Mouse (Mus musculus) neural tube, embryonic 12.5 days (tissue): ENCODE results near the gene Vmn1r5. TPM values are rescaled to one million over a fixed set of nuclear protein-coding genes. Genes with fewer than 3 reads are reported as not detected.
"Not testable (repeated sequence)": the region's sequence is repeated elsewhere in the genome, so short reads cannot be mapped to it uniquely, and the experiment has no call there.

Experiments
- ATAC-seq: fragments of 200-750 bp; cut with Nextera tagmentation; 2 replicates; pipeline ENCODE4 v1.8.0; 2017; ENCODE audit warnings: low read depth, mild to moderate bottlenecking, moderate TSS enrichment, moderate library complexity; ENCODE audit not compliant: low FRiP score
- H3K27ac ChIP-seq: fragments of 300-500 bp; sonication (generic); 2 replicates; pipeline ENCODE4 v1.5.1; 2016
- H3K27me3 ChIP-seq: fragments of 300-500 bp; sonication (generic); replicated peaks from 2 replicates; pipeline ENCODE4 v1.6.1; 2016; ENCODE audit warnings: mild to moderate bottlenecking
- H3K36me3 ChIP-seq: fragments of 300-500 bp; sonication (generic); 2 replicates; pipeline ENCODE4 v1.6.1; 2016; ENCODE audit warnings: mild to moderate bottlenecking
- H3K4me1 ChIP-seq: fragments of 300-500 bp; sonication (generic); 2 replicates; pipeline ENCODE4 v1.6.1; 2016
- H3K4me2 ChIP-seq: fragments of 300-500 bp; sonication (generic); replicated peaks from 2 replicates; pipeline ENCODE4 v1.6.1; 2016; ENCODE audit warnings: mild to moderate bottlenecking
- H3K4me3 ChIP-seq: fragments of 300-500 bp; sonication (generic); 2 replicates; pipeline ENCODE4 v1.5.1; 2016
- H3K9ac ChIP-seq: fragments of 300-500 bp; sonication (generic); 2 replicates; pipeline ENCODE4 v1.6.1; 2016; ENCODE audit warnings: mild to moderate bottlenecking
- H3K9me3 ChIP-seq: fragments of 300-500 bp; sonication (generic); 2 replicates; pipeline ENCODE4 v1.6.1; 2016; ENCODE audit warnings: mild to moderate bottlenecking
- WGBS: fragments of 180-500 bp; shearing (Covaris S2); methylation state at CpG from one replicate; pipeline ENCODE4 v1.1.7; 2016; 5-methylcytosine and 5-hydroxymethylcytosine counted together
- polyA plus RNA-seq: library from polyadenylated mRNA; unstranded; fragments of >200 nt; fragmentation: Nextera tagmentation; extraction: Ambion mirVana; gene quantifications from 2 replicates; pipeline ENCODE4 v1.2.1, GENCODE M21; 2016

The Vmn1r5 gene
- not detected in 2 replicates for polyA plus RNA-seq

GRCm38 (mm10) chr6:56969973-56970372 is at the start of gene Vmn1r5:
Gene Vmn1r5, plus strand, starts transcription at chr6:56970273.
- H3K27ac ChIP-seq: no peak within 1 kb of the TSS
- H3K36me3 ChIP-seq: no peaks in the 10 kb centered on the region
- ATAC-seq: no peak
- H3K4me1 ChIP-seq: no peaks in the 10 kb centered on the region
- H3K27me3 ChIP-seq: no peaks in the 10 kb centered on the region
- no peak within 1 kb of the TSS for H3K9ac ChIP-seq
- H3K4me2 ChIP-seq: no peak within 1 kb of the TSS
- no peak within 1 kb of the TSS for H3K4me3 ChIP-seq
- no peaks in the 10 kb centered on the region for H3K9me3 ChIP-seq

DNA sequence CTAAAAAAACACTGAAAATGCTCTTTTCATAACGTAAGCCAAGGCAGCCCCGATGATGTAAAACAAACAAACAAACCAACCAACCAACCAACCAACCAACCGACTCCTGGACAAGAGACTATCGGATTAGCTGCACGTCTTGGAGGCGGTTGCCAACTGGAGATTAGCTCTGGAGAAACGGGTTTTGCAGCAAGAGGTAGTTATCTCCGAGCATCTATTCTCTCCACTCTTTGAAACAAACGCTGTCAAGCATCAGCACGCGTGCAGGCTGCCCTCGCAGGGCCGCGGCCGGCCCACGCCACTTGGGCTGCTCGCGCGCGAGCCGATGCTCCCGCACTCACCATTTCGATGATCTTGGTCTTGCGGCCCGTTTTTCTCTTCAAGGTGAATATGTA is 46.7 kb upstream of the Vmn1r5 start:
- H3K27ac ChIP-seq: no peak overlapping the region
- under 1% methylated on average over 25 of the region's 25 CpGs for WGBS
- peak overlapping the region; percentile 72 for H3K9ac ChIP-seq

GRCm38 (mm10) chr6:56923726-56924707 is 46.1 kb upstream of the Vmn1r5 start, which contains the start of the genes Nt5c3 and Vmn1r4:
Gene Nt5c3, minus strand, starts transcription at chr6:56923932.
Gene Vmn1r4, plus strand, starts transcription at chr6:56924015.
- Histone ChIP-seq H3K27ac (peak within 1 kb of the TSS; percentile 11), H3K9me3 (no peaks in the 10 kb centered on the region), H3K4me3 (peak within 1 kb of the TSS; percentile 60), H3K36me3 (no peaks in the 10 kb centered on the region), H3K4me1 (0 out of 2 replicates have a peak, but pooled peaks cover 3% of the 10 kb centered on the region), H3K9ac (peak within 1 kb of the TSS; percentile 72), H3K4me2 (peak within 1 kb of the TSS; percentile 63), H3K27me3 (no peaks in the 10 kb centered on the region)
- peak; percentile 97 for ATAC-seq
- 4% methylated on average over 64 of the region's 64 CpGs for WGBS

More for the DNA sequence above, 46.7 kb upstream of the Vmn1r5 start:
- H3K4me3 ChIP-seq: peak overlapping the region; percentile 60
- H3K36me3 ChIP-seq: no peaks in the 10 kb centered on the region
- peak overlapping the region; percentile 63 for H3K4me2 ChIP-seq
- 0 out of 2 replicates have a peak, but pooled peaks cover 3% of the 10 kb centered on the region for H3K4me1 ChIP-seq
- no peaks in the 10 kb centered on the region for H3K27me3 ChIP-seq
- no peak for ATAC-seq
- H3K9me3 ChIP-seq: no peaks in the 10 kb centered on the region

DNA sequence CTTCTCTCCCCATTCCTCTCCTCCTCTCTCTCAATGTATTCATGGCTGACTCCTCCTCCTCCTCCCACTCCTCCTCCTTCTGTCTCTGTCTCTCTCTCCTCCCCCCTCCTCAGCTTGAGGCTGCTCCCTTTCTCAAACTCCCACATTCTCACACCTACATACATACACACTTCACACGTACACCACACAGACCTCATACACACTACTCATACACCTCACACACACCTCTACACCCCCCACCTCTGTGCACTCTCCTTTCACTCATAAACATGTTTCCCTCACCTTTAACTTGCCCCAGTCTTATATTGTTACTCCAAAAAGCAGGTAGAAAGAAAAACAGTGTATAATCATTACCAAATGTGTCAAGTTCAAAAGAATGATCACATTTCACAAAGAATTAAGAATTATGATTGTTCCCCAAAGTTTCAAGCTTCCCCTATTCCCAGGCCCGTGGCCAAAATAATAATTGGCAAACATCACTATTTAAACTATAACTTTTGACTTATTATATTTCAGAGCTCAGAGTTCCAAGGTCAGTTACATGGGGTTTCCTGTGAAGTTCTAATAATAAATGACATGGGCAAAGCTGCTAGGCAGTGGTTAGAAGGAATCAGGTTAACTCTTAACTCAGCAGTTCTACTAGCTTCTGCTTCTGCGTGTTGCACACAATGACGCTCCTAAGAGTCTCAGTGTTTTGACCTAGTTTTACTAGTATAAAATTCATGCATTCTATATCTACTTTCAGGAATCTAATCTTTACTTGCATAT is 38.2 kb upstream of the Vmn1r5 start:
- Histone ChIP-seq H3K27ac (no peak overlapping the region), H3K9ac (no peak overlapping the region), H3K4me1 (no peaks in the 10 kb centered on the region), H3K4me2 (no peak overlapping the region), H3K4me3 (no peak overlapping the region), H3K36me3 (no peaks in the 10 kb centered on the region), H3K9me3 (no peaks in the 10 kb centered on the region), H3K27me3 (no peaks in the 10 kb centered on the region)
- no peak for ATAC-seq
- WGBS: 73% methylated on average over 4 of the region's 4 CpGs

- no peak overlapping the region for H3K4me2 ChIP-seq
- 66% methylated on average over 2 of the region's 2 CpGs for WGBS
These were observed 37.6 kb upstream of the Vmn1r5 start for GRCm38 (mm10) chr6:56932464-56932863.

DNA sequence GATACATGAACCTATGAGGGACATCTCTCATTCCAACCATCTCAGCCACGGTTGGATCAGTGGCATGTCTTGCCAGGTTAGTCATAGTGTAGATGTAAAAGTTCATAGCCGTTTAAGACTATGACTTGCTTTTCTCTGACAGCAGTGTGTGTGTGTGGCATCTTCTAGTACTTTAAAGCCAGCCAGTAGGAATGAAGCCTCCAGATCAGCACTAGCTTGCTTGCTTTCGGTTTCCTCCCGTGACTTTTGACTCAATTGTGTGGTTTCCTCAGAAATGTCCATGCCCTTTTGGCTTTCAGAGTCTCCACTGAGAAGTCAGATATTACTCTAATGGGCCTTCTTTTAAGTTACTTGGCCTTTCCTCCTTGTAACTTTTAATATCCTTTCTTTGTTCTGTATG is 35.7 kb upstream of the Vmn1r5 start:
- Histone ChIP-seq H3K36me3 (no peaks in the 10 kb centered on the region), H3K9me3 (no peaks in the 10 kb centered on the region), H3K27me3 (no peaks in the 10 kb centered on the region), H3K4me3 (no peak overlapping the region), H3K4me2 (no peak overlapping the region), H3K4me1 (no peaks in the 10 kb centered on the region), H3K9ac (no peak overlapping the region), H3K27ac (no peak overlapping the region)
- WGBS: 84% methylated on average over 4 of the region's 4 CpGs
- ATAC-seq: no peak

More at GRCm38 (mm10) chr6:56932464-56932863, 37.6 kb upstream of the Vmn1r5 start:
- Histone ChIP-seq H3K4me1 (no peaks in the 10 kb centered on the region), H3K27ac (no peak overlapping the region), H3K36me3 (no peaks in the 10 kb centered on the region), H3K9me3 (no peaks in the 10 kb centered on the region), H3K9ac (no peak overlapping the region), H3K4me3 (no peak overlapping the region), H3K27me3 (no peaks in the 10 kb centered on the region)
- ATAC-seq: no peak

- Histone ChIP-seq H3K27ac (no peak overlapping the region), H3K4me2 (no peak overlapping the region), H3K9me3 (no peaks in the 10 kb centered on the region), H3K4me1 (no peaks in the 10 kb centered on the region), H3K9ac (no peak overlapping the region), H3K36me3 (no peaks in the 10 kb centered on the region), H3K27me3 (no peaks in the 10 kb centered on the region), H3K4me3 (no peak overlapping the region)
- WGBS: 84% methylated on average over 5 of the region's 5 CpGs
- no peak for ATAC-seq
These were observed 13.6 kb upstream of the Vmn1r5 start for GRCm38 (mm10) chr6:56956436-56956835.

GRCm38 (mm10) chr6:56996943-56997342 is 26.9 kb downstream of the Vmn1r5 start, which contains the start of gene Vmn1r6:
Gene Vmn1r6, plus strand, starts transcription at chr6:56997243.
- no peak within 1 kb of the TSS for H3K4me3 ChIP-seq
- H3K27ac ChIP-seq: no peak within 1 kb of the TSS
- no peak for ATAC-seq
- WGBS: 85% methylated on average over 2 of the region's 2 CpGs
- H3K4me2 ChIP-seq: no peak within 1 kb of the TSS
- no peaks in the 10 kb centered on the region for H3K36me3 ChIP-seq
- no peaks in the 10 kb centered on the region for H3K9me3 ChIP-seq
- H3K27me3 ChIP-seq: no peaks in the 10 kb centered on the region
- no peak within 1 kb of the TSS for H3K9ac ChIP-seq
- H3K4me1 ChIP-seq: no peaks in the 10 kb centered on the region

GRCm38 (mm10) chr6:57025224-57025623 is 55.2 kb downstream of the Vmn1r5 start, which contains the start of gene Vmn1r7:
Gene Vmn1r7, minus strand, starts transcription at chr6:57025324.
- ATAC-seq, H3K4me1 ChIP-seq, H3K4me2 ChIP-seq, H3K9ac ChIP-seq, H3K36me3 ChIP-seq, H3K27ac ChIP-seq, H3K27me3 ChIP-seq, H3K9me3 ChIP-seq, H3K4me3 ChIP-seq: not testable (repeated sequence)
- 88% methylated on average over 2 of the region's 2 CpGs for WGBS

GRCm38 (mm10) chr6:57031984-57032383 is 61.9 kb downstream of the Vmn1r5 start, which contains the start of gene Vmn1r8:
Gene Vmn1r8, plus strand, starts transcription at chr6:57032284.
- ATAC-seq: no peak
- Histone ChIP-seq H3K4me1 (no peaks in the 10 kb centered on the region), H3K36me3 (no peaks in the 10 kb centered on the region), H3K27ac (no peak within 1 kb of the TSS), H3K9ac (no peak within 1 kb of the TSS), H3K4me2 (no peak within 1 kb of the TSS), H3K4me3 (no peak within 1 kb of the TSS), H3K9me3 (no peaks in the 10 kb centered on the region), H3K27me3 (no peaks in the 10 kb centered on the region)

DNA sequence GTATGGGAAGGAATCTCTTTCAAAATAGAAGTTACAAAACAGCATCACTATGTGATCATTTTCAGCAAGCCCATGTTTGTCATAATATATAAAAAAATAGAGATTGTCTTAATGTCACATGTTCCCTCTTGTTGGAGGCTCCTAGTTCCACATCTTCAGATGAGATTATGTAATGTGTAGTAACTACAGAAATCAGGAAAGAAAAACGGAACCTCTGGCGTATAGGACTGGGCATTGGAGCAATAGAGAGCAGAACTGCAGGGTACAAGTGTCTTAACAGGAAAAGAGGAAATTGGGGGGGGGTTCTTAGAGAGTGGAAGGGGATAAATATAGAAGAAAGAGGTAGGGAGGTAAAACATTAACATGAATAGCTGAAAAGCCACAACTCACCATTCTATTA is 64.6 kb downstream of the Vmn1r5 start:
- Histone ChIP-seq H3K4me3 (no peak overlapping the region), H3K36me3 (no peaks in the 10 kb centered on the region), H3K9ac (no peak overlapping the region), H3K4me1 (no peaks in the 10 kb centered on the region), H3K4me2 (no peak overlapping the region), H3K27me3 (no peaks in the 10 kb centered on the region), H3K9me3 (no peaks in the 10 kb centered on the region), H3K27ac (no peak overlapping the region)
- whole genome bisulfite sequencing: 88% methylated on average over 2 of the region's 2 CpGs
- no peak for ATAC-seq
